Comparison of ENCODE assay signal across 27 mouse cellular contexts in genomic region chr13:56386411-56386810, GRCm38 (mm10). TPM values are rescaled to one million over a fixed set of nuclear protein-coding genes. Genes with fewer than 3 reads are reported as not detected.
A peak's percentile ranks its signal among the peaks of the same experiment; 100 is the strongest.
DNase-seq lines count a peak whose midpoint lies in the region; ATAC-seq lines count a peak whose summit lies in the region.
"Had no signal": no experiment of that assay in that cellular context is flagged by ENCODE, and none has a peak within 500 bp of the region (broad histone marks: within the 10 kb centered on the region; RNA-seq: fewer than 3 reads in every experiment).

No protein-coding gene starts in this region.

- no peaks in the 10 kb centered on the region for H3K36me3 ChIP-seq in kidney, embryonic 16.5 days (ENCODE audit: insufficient read depth, low read length)
- H3K36me3 ChIP-seq: embryonic facial prominence, embryonic 15.5 days; forebrain, embryonic 10.5 days; midbrain, embryonic 13.5 days; neural tube, embryonic 12.5 days had no signal

- peak; percentile 29 for DNase-seq in kidney, postnatal 10 days
- peak; percentile 12 for DNase-seq in lung, postnatal 10 days
- no peak for DNase-seq in lung, adult 18-20 months
- DNase-seq in brain, adult 2 months (ENCODE audit: low read depth, low spot score): peak; percentile 29
- peak; percentile 20 to 32 for DNase-seq in left cerebral cortex, postnatal 25 days (ENCODE audit: low spot score in 2 of 2)
- DNase-seq: adrenal gland, postnatal 25 days; B cell, adult 2 months; cerebellum, adult 11-12 months; cerebellum, postnatal 36 days; forebrain, postnatal 0 days; heart, postnatal 10 days; kidney, adult 2 months; kidney, postnatal 25 days; liver, postnatal 0 days; thymus, postnatal 36 days had no signal

- WGBS in kidney, embryonic 16.5 days: 37% methylated on average over 9 of the region's 9 CpGs

- intact Hi-C loops in left cerebral cortex, postnatal 25 days (cut with DNase I): no loop called here

- no peak for ATAC-seq in kidney, embryonic 16.5 days (ENCODE audit: low FRiP score, low TSS enrichment)
- no peak for ATAC-seq in erythroblast, adult 5-6 weeks (replicated peaks; ENCODE audit: low FRiP score, poor library complexity, severe bottlenecking)
- ATAC-seq: forebrain, postnatal 0 days; liver, postnatal 0 days; midbrain, embryonic 13.5 days had no signal

- H3K27ac ChIP-seq in kidney, embryonic 16.5 days (ENCODE audit: low read length): no peak overlapping the region
- H3K27ac ChIP-seq: embryonic facial prominence, embryonic 15.5 days; forebrain, embryonic 10.5 days; midbrain, embryonic 13.5 days; neural tube, embryonic 12.5 days had no signal

- H3K4me2 ChIP-seq in kidney, embryonic 16.5 days (replicated peaks; ENCODE audit: low read depth, low read length): no peak overlapping the region
- H3K4me2 ChIP-seq: embryonic facial prominence, embryonic 15.5 days; heart, embryonic 11.5 days; midbrain, embryonic 13.5 days; neural tube, embryonic 12.5 days had no signal

- no peaks in the 10 kb centered on the region for H3K27me3 ChIP-seq in kidney, embryonic 16.5 days (ENCODE audit: insufficient read depth, low read length)
- H3K27me3 ChIP-seq: embryonic facial prominence, embryonic 15.5 days; midbrain, embryonic 13.5 days; neural tube, embryonic 12.5 days had no signal

- H3K9ac ChIP-seq in kidney, embryonic 16.5 days (replicated peaks; ENCODE audit: low read length): no peak overlapping the region
- H3K9ac ChIP-seq: embryonic facial prominence, embryonic 15.5 days; forebrain, postnatal 0 days; liver, postnatal 0 days; midbrain, embryonic 13.5 days; neural tube, embryonic 12.5 days had no signal

- no peak overlapping the region for H3K4me3 ChIP-seq in kidney, embryonic 16.5 days (ENCODE audit: low read length)
- H3K4me3 ChIP-seq: embryonic facial prominence, embryonic 15.5 days; forebrain, embryonic 10.5 days; midbrain, embryonic 13.5 days; neural tube, embryonic 12.5 days had no signal

- peaks cover under 1% of the 10 kb centered on the region; the same call in 1 of the 2 replicates for H3K9me3 ChIP-seq in kidney, embryonic 16.5 days (ENCODE audit: low read length)
- H3K9me3 ChIP-seq: embryonic facial prominence, embryonic 15.5 days; forebrain, embryonic 10.5 days; midbrain, embryonic 13.5 days; neural tube, embryonic 12.5 days had no signal

- H3K4me1 ChIP-seq in kidney, embryonic 16.5 days (ENCODE audit: insufficient read depth, low read length): peaks cover 11% of the 10 kb centered on the region
- H3K4me1 ChIP-seq: midbrain, embryonic 13.5 days had no signal

RNA-seq across cellular contexts. Expression of gene Gm3045, which starts 40.0 kb away (rescaled TPM):
- not detected in 2 replicates for polyA plus RNA-seq in kidney, embryonic 16.5 days (2015; fragmentation: Nextera tagmentation; extraction: Ambion mirVana)
- total RNA-seq in left cerebral cortex, postnatal 25 days (2021): not detected
- total RNA-seq in erythroblast, adult 5-6 weeks (2015; ENCODE audit: low replicate concordance): not detected in 2 replicates
- total RNA-seq in erythroblast, adult 5-6 weeks (2017; ENCODE audit: low replicate concordance): not detected in 2 replicates
- total RNA-seq: adrenal gland, postnatal 25 days; forebrain, postnatal 0 days; granulocyte monocyte progenitor cell, adult 5-6 weeks; heart, postnatal 10 days; left cerebral cortex, postnatal 36 days; liver, adult 2 months; megakaryocyte, adult 5-6 weeks had no signal
- polyA plus RNA-seq: forebrain, embryonic 10.5 days; forebrain, postnatal 0 days; heart, embryonic 11.5 days; hindbrain, embryonic 11.5 days; kidney, adult 2 months; liver, adult 2 months; liver, postnatal 0 days; midbrain, embryonic 13.5 days; neural tube, embryonic 12.5 days had no signal

RNA-seq across cellular contexts. Expression of gene Slc25a48, which starts 51.7 kb away (rescaled TPM):
- polyA plus RNA-seq in kidney, embryonic 16.5 days (2015; fragmentation: Nextera tagmentation; extraction: Ambion mirVana): 0.45 and 0.60 TPM in 2 replicates
- under 1 TPM in 1 of 2 experiments, not detected in 1; 0.14 TPM for total RNA-seq in left cerebral cortex, postnatal 25 days (2021)
- total RNA-seq in erythroblast, adult 5-6 weeks (2015; ENCODE audit: low replicate concordance): not detected in 2 replicates
- not detected in 2 replicates for total RNA-seq in erythroblast, adult 5-6 weeks (2017; ENCODE audit: low replicate concordance)
- total RNA-seq: forebrain, postnatal 0 days; granulocyte monocyte progenitor cell, adult 5-6 weeks; megakaryocyte, adult 5-6 weeks had no signal
- polyA plus RNA-seq: forebrain, embryonic 10.5 days; midbrain, embryonic 13.5 days; neural tube, embryonic 12.5 days had no signal

Comparison
In these comparisons a context has a peak if more than half of its experiments do, and no peak if none do; other contexts are left out.
1. DNase-seq: peak in kidney, postnatal 10 days (single experiment), lung, postnatal 10 days (single experiment), brain, adult 2 months (single experiment) and left cerebral cortex, postnatal 25 days (2 of 2); none in lung, adult 18-20 months (0 of 2).